Mouse (Mus musculus) left cerebral cortex, adult 18-20 months (tissue): ENCODE results near the gene Tbxas1. TPM values are rescaled to one million over a fixed set of nuclear protein-coding genes. Genes with fewer than 3 reads are reported as not detected.

Experiments used
- DNase-seq, 2 experiments: peaks; one replicate each; pipeline ENCODE4 v3.0.0; 2021 to 2022; ENCODE audit warnings: low spot score in 2 of 2, mixed read lengths in 1 of 2
- total RNA-seq, 2 experiments: library from RNA; stranded (reverse); gene quantifications; 2 replicates each; pipeline ENCODE4 v1.2.3; 2021

Tbxas1 gene
- total RNA-seq, 2 experiments from 2014 or later: 2.0 to 2.2 TPM

GRCm38 (mm10) chr6:39104631-39105030 lies 229.4 kb downstream of the Tbxas1 start:
- DNase-seq: no peak

- DNase-seq: no peak
Observed at GRCm38 (mm10) chr6:39106812-39107211, 231.6 kb downstream of the Tbxas1 start.

DNA sequence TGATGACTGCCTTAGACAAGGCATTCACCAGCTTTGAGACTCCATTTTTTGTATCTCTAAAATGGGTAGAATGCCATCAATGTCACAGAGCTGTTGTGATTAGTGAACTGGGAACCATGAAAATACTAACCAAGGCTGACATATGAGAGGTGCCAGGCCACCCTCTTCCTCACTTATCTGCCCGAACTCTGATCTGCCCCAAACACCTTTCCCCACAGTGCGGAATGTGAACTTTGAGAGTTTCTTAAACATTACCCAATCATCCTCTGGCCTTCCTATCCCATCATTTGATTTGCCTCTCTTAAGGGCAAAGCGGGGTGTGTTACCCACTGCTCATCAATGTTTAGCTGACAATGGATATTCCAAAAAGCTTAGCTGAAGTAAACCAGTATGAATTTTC lies 237.5 kb downstream of the Tbxas1 start:
- no peak for DNase-seq

DNA sequence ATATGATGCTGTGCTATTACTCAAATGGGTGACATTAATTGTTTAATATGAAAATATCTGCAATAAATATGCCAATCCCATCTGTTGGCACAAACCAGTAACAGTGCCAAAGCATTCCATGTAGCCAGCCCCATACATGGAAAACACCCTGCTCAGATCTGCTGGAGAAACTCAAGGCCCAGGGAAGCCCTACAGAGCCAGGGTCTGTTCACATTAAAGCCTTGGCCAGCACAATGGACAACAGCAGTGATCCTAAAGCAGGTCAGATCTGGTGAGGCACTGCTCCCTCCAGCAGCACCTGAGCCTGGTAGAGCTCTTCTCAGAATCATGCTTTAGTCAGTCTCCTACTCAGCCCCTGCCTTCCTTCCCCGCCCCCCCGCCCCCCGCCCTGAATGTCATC lies 237.9 kb downstream of the Tbxas1 start:
- no peak for DNase-seq

DNA sequence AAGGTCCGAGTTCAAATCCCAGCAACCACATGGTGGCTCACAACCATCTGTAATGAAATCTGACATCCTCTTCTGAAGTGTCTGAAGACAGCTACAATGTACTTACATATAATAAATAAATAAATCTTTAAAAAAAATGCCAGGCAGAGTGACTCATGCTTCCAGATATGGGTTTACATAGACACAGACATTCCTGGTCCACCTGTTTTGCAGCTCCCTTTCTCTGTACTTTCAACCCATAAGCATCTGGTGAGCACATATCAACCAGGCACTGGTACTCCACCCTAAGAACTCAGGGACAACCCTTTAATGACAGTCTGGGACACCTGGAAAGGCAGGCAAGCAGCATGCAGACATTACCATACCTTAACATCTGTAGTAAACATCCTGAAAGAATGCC lies 240.2 kb downstream of the Tbxas1 start:
- DNase-seq: no peak

DNA sequence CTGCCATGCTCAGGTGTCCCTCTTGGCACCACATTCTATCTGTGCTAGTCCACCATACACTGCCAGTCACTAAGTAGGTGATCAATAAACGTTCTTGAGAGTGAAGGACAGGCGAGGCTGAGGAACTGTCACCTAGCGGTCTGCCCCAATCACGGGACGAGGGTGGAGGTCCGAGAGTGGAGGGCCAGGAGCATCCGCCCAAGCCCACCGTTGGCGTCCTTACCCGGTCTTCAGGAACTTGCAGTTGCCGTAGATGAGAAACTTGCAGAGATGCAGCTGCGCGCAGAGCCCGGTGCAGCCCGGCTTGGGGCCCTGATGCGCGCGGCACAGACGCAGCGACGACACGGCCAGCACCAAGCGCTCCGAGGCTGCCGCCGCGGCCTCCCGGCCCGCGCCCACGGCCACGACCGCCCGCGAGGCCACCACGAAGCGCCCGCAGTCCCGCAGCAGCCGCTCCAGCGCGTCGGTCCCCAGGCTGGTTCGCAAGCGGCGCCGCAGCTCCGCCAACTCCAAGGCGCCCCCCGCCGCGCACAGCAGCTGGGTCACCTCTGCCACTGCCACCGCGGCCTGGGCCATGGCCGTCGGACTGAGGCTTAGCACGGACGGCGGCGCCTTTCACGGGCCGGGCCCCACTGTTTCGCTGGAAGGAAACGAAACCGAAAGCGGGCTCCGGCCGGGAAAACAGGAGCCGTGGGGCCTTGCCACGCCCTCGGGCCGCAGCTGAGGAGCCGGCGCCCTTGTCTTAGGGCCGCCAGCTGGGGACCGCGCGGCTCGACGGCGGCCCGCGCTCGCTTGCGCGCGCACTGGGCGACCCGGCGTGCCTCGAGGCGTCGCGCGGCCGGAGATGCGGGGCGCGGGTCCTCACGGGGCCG lies 242.6 kb downstream of the Tbxas1 start, which contains the start of gene Parp12:
Gene Parp12, minus strand, starts transcription at position 766 of the 872 bp plus-strand sequence.
- peak; percentile 45 to 47 for DNase-seq

DNA sequence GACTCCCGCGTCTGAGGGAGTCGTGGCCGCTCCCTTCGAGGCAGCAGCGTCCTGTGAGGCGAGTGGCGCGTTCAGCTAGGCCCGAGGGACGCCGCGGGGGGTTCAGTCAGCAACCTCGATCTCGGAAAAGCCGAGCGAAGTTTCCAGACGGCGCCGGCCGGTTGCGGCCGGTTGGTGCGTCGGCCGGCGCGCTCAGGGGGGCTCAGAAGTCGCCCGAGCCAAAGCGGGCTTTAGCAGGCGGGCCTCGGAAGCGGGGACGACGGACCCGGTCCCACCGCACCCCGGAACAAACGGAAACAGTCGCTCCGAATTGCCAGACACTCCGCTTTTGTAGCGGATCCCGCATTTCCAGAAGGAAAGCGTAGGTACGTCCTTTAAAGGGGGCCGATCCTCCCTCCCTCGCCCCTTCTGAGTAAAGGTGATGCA lies 243.3 kb downstream of the Tbxas1 start:
- no peak for DNase-seq

- no peak for DNase-seq
Observed at GRCm38 (mm10) chr6:39120685-39121084, 245.5 kb downstream of the Tbxas1 start.

DNA sequence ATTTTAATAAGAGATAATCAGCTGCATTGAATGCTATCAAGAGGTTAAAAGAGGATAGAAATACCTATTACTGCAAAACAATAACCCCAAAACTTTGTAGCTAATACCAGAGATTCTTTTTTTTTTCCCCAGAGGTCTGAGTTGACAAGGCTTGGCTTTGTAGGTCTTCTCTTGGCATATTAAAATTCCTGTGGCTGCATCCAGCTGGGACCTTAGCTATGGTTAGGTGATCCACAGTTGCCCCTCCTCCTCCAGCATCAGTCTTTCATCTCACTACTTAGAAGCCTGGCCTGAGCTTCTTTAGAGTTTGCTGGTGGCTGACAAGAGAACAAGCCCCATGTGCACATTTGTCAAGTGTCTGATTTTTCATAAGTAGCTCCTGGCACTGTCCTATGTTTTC lies 249.5 kb downstream of the Tbxas1 start:
- no peak for DNase-seq

DNA sequence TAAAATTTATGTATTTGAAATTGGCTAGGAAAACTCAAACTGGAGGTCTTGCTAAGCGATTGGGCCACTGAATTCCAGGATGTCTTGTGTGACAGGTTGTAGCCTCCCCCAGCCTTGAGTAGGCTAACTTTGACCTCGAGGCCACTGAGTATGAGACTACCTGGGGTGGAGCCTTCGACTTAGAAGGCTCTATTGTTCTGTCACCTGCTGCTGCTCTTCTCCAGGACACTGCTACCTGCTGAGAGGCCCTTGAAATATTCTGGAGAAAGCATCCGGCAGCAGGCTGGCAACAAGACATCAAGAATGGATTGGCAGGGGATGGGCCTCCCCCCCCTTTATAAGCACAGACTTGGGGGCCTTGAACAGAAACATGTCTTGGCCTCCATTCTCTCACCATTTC lies 256.3 kb downstream of the Tbxas1 start:
- no peak for DNase-seq

GRCm38 (mm10) chr6:39132556-39132955 lies 257.4 kb downstream of the Tbxas1 start:
- DNase-seq: no peak

Other genes starting within 250 kb of the Tbxas1 start
- 1 to 10 TPM in 1 of 2 experiments, under 1 TPM in 1; 0.30 to 1.0 TPM for gene Klrg2, start 238.2 kb upstream of the Tbxas1 start, total RNA-seq
- gene Clec2l, start 212.3 kb upstream of the Tbxas1 start, total RNA-seq: 10 to 100 TPM; 59.8 to 63.5 TPM
- 10 to 100 TPM; 45.5 to 48.7 TPM for gene Hipk2, start 761 bp downstream of the Tbxas1 start, total RNA-seq
- 1 to 10 TPM; 7.3 to 7.9 TPM for gene Parp12, start 242.9 kb downstream of the Tbxas1 start, total RNA-seq